Mouse (Mus musculus) stomach, postnatal 0 days (tissue): ENCODE results near the gene Bin2. TPM values are rescaled to one million over a fixed set of nuclear protein-coding genes. Genes with fewer than 3 reads are reported as not detected.
A peak's percentile ranks its signal among the peaks of the same experiment; 100 is the strongest.

Experiments used
- ATAC-seq: fragments of 200-750 bp; cut with Nextera tagmentation; 2 replicates; pipeline ENCODE4 v1.8.0; 2017; ENCODE audit not compliant: low FRiP score, low TSS enrichment
- DNase-seq: peaks from one replicate; pipeline ENCODE4 v3.0.0-alpha.2; 2016; ENCODE audit warnings: low spot score
- H3K27ac ChIP-seq: fragments of 300-500 bp; sonication (generic); replicated peaks from 2 replicates; pipeline ENCODE4 v1.5.1; 2014; ENCODE audit warnings: mild to moderate bottlenecking, control low read depth
- H3K27me3 ChIP-seq: fragments of 300-500 bp; sonication (generic); 2 replicates; pipeline ENCODE4 v1.6.1; 2014; ENCODE audit warnings: low read length; ENCODE audit not compliant: control insufficient read depth, insufficient read depth
- H3K36me3 ChIP-seq: fragments of 300-500 bp; sonication (generic); 2 replicates; pipeline ENCODE4 v1.6.1; 2014; ENCODE audit warnings: low read length, mixed read lengths; ENCODE audit not compliant: control insufficient read depth, insufficient read depth
- H3K4me1 ChIP-seq: fragments of 300-500 bp; sonication (generic); replicated peaks from 2 replicates; pipeline ENCODE4 v1.6.1; 2014; ENCODE audit warnings: antibody characterized with exemption; ENCODE audit not compliant: control insufficient read depth, insufficient read depth
- H3K4me2 ChIP-seq: fragments of 300-500 bp; sonication (generic); replicated peaks from 2 replicates; pipeline ENCODE4 v1.6.1; 2014; ENCODE audit warnings: low read depth, mild to moderate bottlenecking, control low read depth, moderate library complexity
- H3K4me3 ChIP-seq: fragments of 300-500 bp; sonication (generic); 2 replicates; pipeline ENCODE4 v1.5.1; 2014; ENCODE audit warnings: low read depth, low read length, control low read depth
- H3K9ac ChIP-seq: fragments of 300-500 bp; sonication (generic); 2 replicates; pipeline ENCODE4 v1.6.1; 2014; ENCODE audit warnings: mild to moderate bottlenecking, low read length, control low read depth, mixed read lengths
- H3K9me3 ChIP-seq: fragments of 300-500 bp; sonication (generic); 2 replicates; pipeline ENCODE4 v1.6.1; 2016; ENCODE audit warnings: low read length; ENCODE audit not compliant: control insufficient read depth
- CTCF ChIP-seq: IDR thresholded peaks from 2 replicates; pipeline ENCODE4 v1.5.1; 2016; ENCODE audit warnings: antibody characterized with exemption, low read depth, mild to moderate bottlenecking, moderate library complexity
- EP300 ChIP-seq: optimal IDR thresholded peaks from 2 replicates; pipeline ENCODE3; 2016; ENCODE audit warnings: antibody characterized with exemption
- WGBS: fragments of 180-500 bp; shearing (Covaris S2); extraction: QIAGEN DNeasy Blood & Tissue Kit; methylation state at CpG from one replicate; pipeline ENCODE4 v1.1.7; 2014; 5-methylcytosine and 5-hydroxymethylcytosine counted together
- polyA plus RNA-seq: library from polyadenylated mRNA; unstranded; fragments of >200 nt; fragmentation: Nextera tagmentation; extraction: Ambion mirVana; gene quantifications from 2 replicates; pipeline ENCODE4 v1.2.1, GENCODE M21; 2015

Gene Bin2
- polyA plus RNA-seq, 1 experiment from 2014 or later, result 1.3 TPM

GRCm38 (mm10) chr15:100660306-100660705 is 9.0 kb downstream of the Bin2 start:
- ATAC-seq, result no peak
- no peak for DNase-seq
- Histone ChIP-seq H3K4me3 (no peak overlapping the region), H3K9ac (no peak overlapping the region), H3K9me3 (no peaks in the 10 kb centered on the region), H3K4me1 (no peaks in the 10 kb centered on the region), H3K4me2 (no peak overlapping the region), H3K36me3 (no peaks in the 10 kb centered on the region), H3K27ac (no peak overlapping the region), H3K27me3 (no peaks in the 10 kb centered on the region)
- TF ChIP-seq CTCF (no peak), EP300 (no peak)
- WGBS, result 85% methylated on average over 9 of the region's 9 CpGs

GRCm38 (mm10) chr15:100655201-100655600 is 14.2 kb downstream of the Bin2 start:
- DNase-seq (no peak), ATAC-seq (no peak)
- H3K36me3 ChIP-seq, result no peaks in the 10 kb centered on the region
- H3K4me1 ChIP-seq, result no peaks in the 10 kb centered on the region
- no peaks in the 10 kb centered on the region for H3K9me3 ChIP-seq
- no peak overlapping the region for H3K4me2 ChIP-seq
- H3K9ac ChIP-seq, result no peak overlapping the region
- WGBS, result 81% methylated on average over 5 of the region's 5 CpGs
- H3K4me3 ChIP-seq, result no peak overlapping the region
- H3K27ac ChIP-seq, result no peak overlapping the region
- H3K27me3 ChIP-seq, result no peaks in the 10 kb centered on the region
- TF ChIP-seq CTCF, result no peak
- no peak for TF ChIP-seq EP300

- H3K4me3 ChIP-seq, result no peak overlapping the region
- DNase-seq, result no peak
- WGBS, result 83% methylated on average over 1 of the region's 1 CpGs
- ATAC-seq, result no peak
- no peak overlapping the region for H3K9ac ChIP-seq
- no peaks in the 10 kb centered on the region for H3K27me3 ChIP-seq
- no peak for TF ChIP-seq CTCF
- TF ChIP-seq EP300, result no peak
- H3K36me3 ChIP-seq, result no peaks in the 10 kb centered on the region
- H3K4me1 ChIP-seq, result no peaks in the 10 kb centered on the region
- H3K4me2 ChIP-seq, result no peak overlapping the region
- H3K9me3 ChIP-seq, result no peaks in the 10 kb centered on the region
- H3K27ac ChIP-seq, result no peak overlapping the region
Observed at GRCm38 (mm10) chr15:100654271-100654670, 15.1 kb downstream of the Bin2 start.

GRCm38 (mm10) chr15:100651610-100652009 is 17.7 kb downstream of the Bin2 start:
- no peak for TF ChIP-seq CTCF
- peak; percentile 83 for TF ChIP-seq EP300
- DNase-seq, result peak; percentile 76
- Histone ChIP-seq H3K27me3 (no peaks in the 10 kb centered on the region), H3K4me2 (no peak overlapping the region), H3K4me1 (no peaks in the 10 kb centered on the region), H3K27ac (peak overlapping the region; percentile 61; the same call in 1 of the 2 replicates), H3K9ac (no peak overlapping the region), H3K36me3 (no peaks in the 10 kb centered on the region), H3K4me3 (no peak overlapping the region), H3K9me3 (no peaks in the 10 kb centered on the region)
- ATAC-seq, result peak; percentile 88
- WGBS, result 52% methylated on average over 9 of the region's 9 CpGs

GRCm38 (mm10) chr15:100650111-100650510 is 19.2 kb downstream of the Bin2 start:
- no peaks in the 10 kb centered on the region for H3K27me3 ChIP-seq
- no peak overlapping the region for H3K27ac ChIP-seq
- H3K36me3 ChIP-seq, result no peaks in the 10 kb centered on the region
- no peak overlapping the region for H3K4me3 ChIP-seq
- no peaks in the 10 kb centered on the region for H3K4me1 ChIP-seq
- H3K4me2 ChIP-seq, result no peak overlapping the region
- no peak for ATAC-seq
- no peak overlapping the region for H3K9ac ChIP-seq
- no peak for TF ChIP-seq CTCF
- TF ChIP-seq EP300, result no peak
- DNase-seq, result no peak
- H3K9me3 ChIP-seq, result no peaks in the 10 kb centered on the region
- WGBS, result 86% methylated on average over 10 of the region's 10 CpGs

GRCm38 (mm10) chr15:100646161-100646560 is 23.2 kb downstream of the Bin2 start:
- H3K4me3 ChIP-seq, result no peak overlapping the region
- no peak for ATAC-seq

More at GRCm38 (mm10) chr15:100646161-100646560, 23.2 kb downstream of the Bin2 start:
- Histone ChIP-seq H3K9ac (no peak overlapping the region), H3K27ac (no peak overlapping the region), H3K27me3 (no peaks in the 10 kb centered on the region), H3K4me1 (no peaks in the 10 kb centered on the region), H3K36me3 (no peaks in the 10 kb centered on the region), H3K4me2 (no peak overlapping the region), H3K9me3 (no peaks in the 10 kb centered on the region)
- TF ChIP-seq EP300 (no peak), CTCF (no peak)
- WGBS, result 71% methylated on average over 6 of the region's 6 CpGs
- DNase-seq, result no peak
